Comparison of ENCODE assay signal across 8 mouse cellular contexts in genomic region chr11:69966006-69966859, GRCm38 (mm10). TPM values are rescaled to one million over a fixed set of nuclear protein-coding genes. Genes with fewer than 3 reads are reported as not detected.
DNase-seq lines count a peak whose midpoint lies in the region; ATAC-seq lines count a peak whose summit lies in the region.

No protein-coding gene starts in this region.

- H3K27ac ChIP-seq in embryonic facial prominence, embryonic 13.5 days: peak overlapping the region; percentile 33; the same call in 1 of the 2 replicates
- no peak overlapping the region for H3K27ac ChIP-seq in hindbrain, embryonic 13.5 days
- H3K27ac ChIP-seq in liver, embryonic 11.5 days (ENCODE audit: low read depth, low read length): no peak overlapping the region

- DNase-seq in adrenal gland, postnatal 14 days: peak; percentile 60
- DNase-seq in adrenal gland, postnatal 25 days: no peak
- DNase-seq in liver, embryonic 11.5 days (ENCODE audit: low spot score): peak; percentile 69
- DNase-seq in neural tube, embryonic 10.5 days (ENCODE audit: extremely low spot score, low spot score): peak; percentile 57
- no peak for DNase-seq in MN1 (ENCODE audit: low spot score)
- DNase-seq in layer of hippocampus, postnatal 36 days: no peak

- H3K4me2 ChIP-seq in embryonic facial prominence, embryonic 13.5 days: peak overlapping the region; percentile 59
- H3K4me2 ChIP-seq in hindbrain, embryonic 13.5 days: peak overlapping the region; percentile 47
- peak overlapping the region; percentile 81 for H3K4me2 ChIP-seq in liver, embryonic 11.5 days

- H3K27me3 ChIP-seq in embryonic facial prominence, embryonic 13.5 days: peaks cover 71% of the 10 kb centered on the region
- H3K27me3 ChIP-seq in hindbrain, embryonic 13.5 days: peaks cover 80% of the 10 kb centered on the region
- H3K27me3 ChIP-seq in liver, embryonic 11.5 days (replicated peaks; ENCODE audit: control insufficient read depth, insufficient read depth, low read length): peaks cover 66% of the 10 kb centered on the region

- H3K4me3 ChIP-seq in embryonic facial prominence, embryonic 13.5 days: peak overlapping the region; percentile 42
- H3K4me3 ChIP-seq in hindbrain, embryonic 13.5 days: peak overlapping the region; percentile 25
- H3K4me3 ChIP-seq in liver, embryonic 11.5 days (ENCODE audit: low read depth, low read length): peak overlapping the region; percentile 44

- H3K9ac ChIP-seq in embryonic facial prominence, embryonic 13.5 days: peak overlapping the region; percentile 67
- peak overlapping the region; percentile 19; the same call in 1 of the 2 replicates for H3K9ac ChIP-seq in hindbrain, embryonic 13.5 days
- 0 out of 2 replicates have a peak overlapping the region, but pooled peaks have one; percentile 35 for H3K9ac ChIP-seq in liver, embryonic 11.5 days (ENCODE audit: low read depth, low read length)

- H3K4me1 ChIP-seq in embryonic facial prominence, embryonic 13.5 days: peaks cover 18% of the 10 kb centered on the region
- peaks cover 20% of the 10 kb centered on the region for H3K4me1 ChIP-seq in hindbrain, embryonic 13.5 days (replicated peaks)
- H3K4me1 ChIP-seq in liver, embryonic 11.5 days (replicated peaks; ENCODE audit: control insufficient read depth, insufficient read depth, low read length): peaks cover 20% of the 10 kb centered on the region

- ATAC-seq in embryonic facial prominence, embryonic 13.5 days (ENCODE audit: insufficient number of reproducible peaks, insufficient read depth, low FRiP score, low TSS enrichment, low read depth): no peak
- no peak; the same call in 1 of the 2 replicates for ATAC-seq in hindbrain, embryonic 13.5 days (ENCODE audit: low FRiP score)
- ATAC-seq in liver, embryonic 11.5 days (replicated peaks; ENCODE audit: low FRiP score): peak; percentile 60

- peaks cover 31% of the 10 kb centered on the region for H3K36me3 ChIP-seq in embryonic facial prominence, embryonic 13.5 days
- H3K36me3 ChIP-seq in hindbrain, embryonic 13.5 days: peaks cover 32% of the 10 kb centered on the region
- peaks cover 9% of the 10 kb centered on the region; the same call in 1 of the 2 replicates for H3K36me3 ChIP-seq in liver, embryonic 11.5 days (ENCODE audit: control insufficient read depth, insufficient read depth, low read length)

- WGBS in embryonic facial prominence, embryonic 13.5 days: 2% methylated on average over 58 of the region's 59 CpGs
- WGBS in hindbrain, embryonic 13.5 days: 3% methylated on average over 59 of the region's 59 CpGs
- 2% methylated on average over 59 of the region's 59 CpGs for WGBS in liver, embryonic 11.5 days

- no peaks in the 10 kb centered on the region for H3K9me3 ChIP-seq in embryonic facial prominence, embryonic 13.5 days
- H3K9me3 ChIP-seq in hindbrain, embryonic 13.5 days: no peaks in the 10 kb centered on the region
- H3K9me3 ChIP-seq in liver, embryonic 11.5 days (ENCODE audit: control insufficient read depth, low read length): no peaks in the 10 kb centered on the region

RNA-seq across cellular contexts. Expression of gene Cldn7, which starts 1.7 kb away (rescaled TPM):
- 1.1 TPM in 1 of 2 replicates, not detected in the other for total RNA-seq in adrenal gland, postnatal 14 days (2021)
- 0.52 TPM in 1 of 2 replicates, not detected in the other for total RNA-seq in adrenal gland, postnatal 25 days (2021)
- 30.3 and 34.9 TPM in 2 replicates for polyA plus RNA-seq in embryonic facial prominence, embryonic 13.5 days (2015; fragmentation: Nextera tagmentation; extraction: Ambion mirVana)
- 0.38 and 0.87 TPM in 2 replicates for polyA plus RNA-seq in hindbrain, embryonic 13.5 days (2015; fragmentation: Nextera tagmentation; extraction: Ambion mirVana)
- 4.0 and 5.1 TPM in 2 replicates for polyA plus RNA-seq in liver, embryonic 11.5 days (2014; fragmentation: Nextera tagmentation; extraction: Ambion mirVana)
- total RNA-seq in layer of hippocampus, postnatal 36 days (2021): not detected

RNA-seq across cellular contexts. Expression of gene Ctdnep1, which starts 14.7 kb away (rescaled TPM):
- total RNA-seq in adrenal gland, postnatal 14 days (2021): 128 and 129 TPM in 2 replicates
- 123 and 141 TPM in 2 replicates for total RNA-seq in adrenal gland, postnatal 25 days (2021)
- 30.0 and 30.9 TPM in 2 replicates for polyA plus RNA-seq in embryonic facial prominence, embryonic 13.5 days (2015; fragmentation: Nextera tagmentation; extraction: Ambion mirVana)
- 22.4 and 22.7 TPM in 2 replicates for polyA plus RNA-seq in hindbrain, embryonic 13.5 days (2015; fragmentation: Nextera tagmentation; extraction: Ambion mirVana)
- polyA plus RNA-seq in liver, embryonic 11.5 days (2014; fragmentation: Nextera tagmentation; extraction: Ambion mirVana): 20.8 and 24.0 TPM in 2 replicates
- 100 to 1,000 TPM; 113 to 116 TPM for total RNA-seq in layer of hippocampus, postnatal 36 days (2021)

RNA-seq across cellular contexts. Expression of gene Elp5, which starts 16.1 kb away (rescaled TPM):
- 65.2 and 73.2 TPM in 2 replicates for total RNA-seq in adrenal gland, postnatal 14 days (2021)
- total RNA-seq in adrenal gland, postnatal 25 days (2021): 71.1 and 76.1 TPM in 2 replicates
- polyA plus RNA-seq in embryonic facial prominence, embryonic 13.5 days (2015; fragmentation: Nextera tagmentation; extraction: Ambion mirVana): 125 and 127 TPM in 2 replicates
- 149 and 154 TPM in 2 replicates for polyA plus RNA-seq in hindbrain, embryonic 13.5 days (2015; fragmentation: Nextera tagmentation; extraction: Ambion mirVana)
- polyA plus RNA-seq in liver, embryonic 11.5 days (2014; fragmentation: Nextera tagmentation; extraction: Ambion mirVana): 131 and 146 TPM in 2 replicates
- total RNA-seq in layer of hippocampus, postnatal 36 days (2021): 10 to 100 TPM; 77.5 to 78.4 TPM

RNA-seq across cellular contexts. Expression of gene Slc2a4, which starts 18.2 kb away (rescaled TPM):
- total RNA-seq in adrenal gland, postnatal 14 days (2021): 65.2 and 78.7 TPM in 2 replicates
- 42.6 and 48.6 TPM in 2 replicates for total RNA-seq in adrenal gland, postnatal 25 days (2021)
- 33.3 and 33.5 TPM in 2 replicates for polyA plus RNA-seq in embryonic facial prominence, embryonic 13.5 days (2015; fragmentation: Nextera tagmentation; extraction: Ambion mirVana)
- polyA plus RNA-seq in hindbrain, embryonic 13.5 days (2015; fragmentation: Nextera tagmentation; extraction: Ambion mirVana): 3.9 and 4.0 TPM in 2 replicates
- 7.0 and 8.3 TPM in 2 replicates for polyA plus RNA-seq in liver, embryonic 11.5 days (2014; fragmentation: Nextera tagmentation; extraction: Ambion mirVana)
- 1 to 10 TPM; 1.8 TPM for total RNA-seq in layer of hippocampus, postnatal 36 days (2021)

RNA-seq across cellular contexts. Expression of gene Gabarap, which starts 24.7 kb away (rescaled TPM):
- total RNA-seq in adrenal gland, postnatal 14 days (2021): 344 and 351 TPM in 2 replicates
- 406 and 407 TPM in 2 replicates for total RNA-seq in adrenal gland, postnatal 25 days (2021)
- 511 and 542 TPM in 2 replicates for polyA plus RNA-seq in embryonic facial prominence, embryonic 13.5 days (2015; fragmentation: Nextera tagmentation; extraction: Ambion mirVana)
- polyA plus RNA-seq in hindbrain, embryonic 13.5 days (2015; fragmentation: Nextera tagmentation; extraction: Ambion mirVana): 670 and 709 TPM in 2 replicates
- polyA plus RNA-seq in liver, embryonic 11.5 days (2014; fragmentation: Nextera tagmentation; extraction: Ambion mirVana): 302 and 311 TPM in 2 replicates
- total RNA-seq in layer of hippocampus, postnatal 36 days (2021): 100 to 1,000 TPM; 232 to 236 TPM

Comparison
In these comparisons a context has a peak if more than half of its experiments do, and no peak if none do; other contexts are left out.
1. DNase-seq: peak in adrenal gland, postnatal 14 days (single experiment), liver, embryonic 11.5 days (single experiment) and neural tube, embryonic 10.5 days (single experiment); none in adrenal gland, postnatal 25 days (single experiment), MN1 (single experiment) and layer of hippocampus, postnatal 36 days (0 of 2).
2. Peak in every context shown above with its lines, with median percentiles within 50 percentile points of each other: H3K4me2 ChIP-seq, H3K4me3 ChIP-seq and H3K9ac ChIP-seq.